Mouse (Mus musculus) intestine, postnatal 0 days (tissue): ENCODE results near the gene Gcm1. TPM values are rescaled to one million over a fixed set of nuclear protein-coding genes. Genes with fewer than 3 reads are reported as not detected.

ENCODE experiments used
- ATAC-seq: fragments of 200-750 bp; cut with Nextera tagmentation; 2 replicates; pipeline ENCODE4 v1.8.0; 2017; ENCODE audit warnings: mild to moderate bottlenecking, moderate TSS enrichment, moderate library complexity
- H3K27ac ChIP-seq: fragments of 300-500 bp; sonication (generic); 2 replicates; pipeline ENCODE4 v1.5.1; 2014; ENCODE audit warnings: mild to moderate bottlenecking, low read depth, low read length, moderate library complexity
- H3K27me3 ChIP-seq: fragments of 300-500 bp; sonication (generic); replicated peaks from 2 replicates; pipeline ENCODE4 v1.6.1; 2014; ENCODE audit warnings: low read length, mixed read lengths; ENCODE audit not compliant: control insufficient read depth, insufficient read depth
- H3K36me3 ChIP-seq: fragments of 300-500 bp; sonication (generic); 2 replicates; pipeline ENCODE4 v1.6.1; 2014; ENCODE audit warnings: mild to moderate bottlenecking, moderate library complexity; ENCODE audit not compliant: control insufficient read depth, insufficient read depth
- H3K4me1 ChIP-seq: fragments of 300-500 bp; sonication (generic); replicated peaks from 2 replicates; pipeline ENCODE4 v1.6.1; 2014; ENCODE audit warnings: antibody characterized with exemption, low read length, mixed read lengths; ENCODE audit not compliant: control insufficient read depth, insufficient read depth
- H3K4me2 ChIP-seq: fragments of 300-500 bp; sonication (generic); replicated peaks from 2 replicates; pipeline ENCODE4 v1.6.1; 2014; ENCODE audit warnings: low read depth, mild to moderate bottlenecking, moderate library complexity
- H3K4me3 ChIP-seq: fragments of 300-500 bp; sonication (generic); 2 replicates; pipeline ENCODE4 v1.5.1; 2014; ENCODE audit warnings: low read depth, low read length
- H3K9ac ChIP-seq: fragments of 300-500 bp; sonication (generic); 2 replicates; pipeline ENCODE4 v1.6.1; 2014; ENCODE audit warnings: mild to moderate bottlenecking, low read depth, low read length
- H3K9me3 ChIP-seq: fragments of 300-500 bp; sonication (generic); 2 replicates; pipeline ENCODE4 v1.6.1; 2016; ENCODE audit warnings: mixed run types; ENCODE audit not compliant: control insufficient read depth
- CTCF ChIP-seq: sonication (generic); IDR thresholded peaks from 2 replicates; pipeline ENCODE4 v1.5.1; 2016; ENCODE audit warnings: low read depth, mild to moderate bottlenecking, control low read depth, antibody characterized with exemption, moderate library complexity
- WGBS: fragments of 180-500 bp; shearing (Covaris S2); extraction: QIAGEN DNeasy Blood & Tissue Kit; methylation state at CpG from one replicate; pipeline ENCODE4 v1.1.7; 2014; 5-methylcytosine and 5-hydroxymethylcytosine counted together
- polyA plus RNA-seq: library from polyadenylated mRNA; unstranded; fragments of >200 nt; fragmentation: Nextera tagmentation; extraction: Ambion mirVana; gene quantifications from 2 replicates; pipeline ENCODE4 v1.2.1, GENCODE M21; 2015

Gene Gcm1
- polyA plus RNA-seq, 1 experiment from 2014 or later = not detected

DNA sequence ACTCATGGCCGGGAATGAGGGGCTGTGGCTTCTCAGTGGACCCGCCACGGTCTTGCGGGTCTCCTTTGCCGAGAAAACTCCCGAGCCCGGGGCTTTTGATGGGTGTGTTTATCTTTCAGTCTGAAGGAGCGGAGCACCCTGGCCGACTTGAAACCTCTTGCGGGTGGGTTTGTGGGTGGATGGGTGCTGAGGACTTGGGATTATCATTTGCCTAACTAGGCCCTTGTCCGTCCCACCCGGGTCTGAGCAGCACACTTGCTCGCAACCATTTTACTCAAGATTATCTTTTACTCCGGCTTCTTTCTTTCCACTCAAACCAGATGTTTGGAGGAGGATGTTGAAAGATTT lies 61.8 kb downstream of the Gcm1 start:
- Histone ChIP-seq H3K36me3 (no peaks in the 10 kb centered on the region), H3K4me3 (peak overlapping the region; percentile 94), H3K27ac (peak overlapping the region; percentile 94), H3K9ac (peak overlapping the region; percentile 89), H3K9me3 (no peaks in the 10 kb centered on the region), H3K4me2 (peak overlapping the region; percentile 80), H3K4me1 (0 out of 2 replicates have a peak, but pooled peaks cover 3% of the 10 kb centered on the region), H3K27me3 (no peaks in the 10 kb centered on the region)
- ATAC-seq = no peak
- WGBS = under 1% methylated on average over 14 of the region's 14 CpGs
- no peak for TF ChIP-seq CTCF

Other genes starting within 250 kb of the Gcm1 start
- gene Elovl5, start 134.6 kb upstream of the Gcm1 start, polyA plus RNA-seq = 32.5 and 35.0 TPM in 2 replicates
- 37.7 and 40.2 TPM in 2 replicates for gene Fbxo9, start 57.1 kb downstream of the Gcm1 start, polyA plus RNA-seq
- gene Ick, start 57.3 kb downstream of the Gcm1 start, polyA plus RNA-seq = 27.3 and 28.2 TPM in 2 replicates
- gene Gsta4, start 130.8 kb downstream of the Gcm1 start, polyA plus RNA-seq = 23.3 and 36.2 TPM in 2 replicates
- gene Gsta1, start 178.7 kb downstream of the Gcm1 start, polyA plus RNA-seq = 94.0 and 129 TPM in 2 replicates
- gene Gm3776, start 205.2 kb downstream of the Gcm1 start, polyA plus RNA-seq = 66.1 and 82.0 TPM in 2 replicates
- 0.69 and 0.70 TPM in 2 replicates for gene Gm10639, start 238.0 kb downstream of the Gcm1 start, polyA plus RNA-seq